Mouse (Mus musculus): ENCODE data around the gene Bglap2. TPM values are rescaled to one million over a fixed set of nuclear protein-coding genes. Genes with fewer than 3 reads are reported as not detected.
"Not testable (repeated sequence)": the region's sequence is repeated elsewhere in the genome, so short reads cannot be mapped to it uniquely, and the experiment has no call there.

Bglap2 gene
- polyA plus RNA-seq (2014; fragmentation: Nextera tagmentation; extraction: Ambion mirVana) = 6.5 and 27.0 TPM in 2 replicates

DNA sequence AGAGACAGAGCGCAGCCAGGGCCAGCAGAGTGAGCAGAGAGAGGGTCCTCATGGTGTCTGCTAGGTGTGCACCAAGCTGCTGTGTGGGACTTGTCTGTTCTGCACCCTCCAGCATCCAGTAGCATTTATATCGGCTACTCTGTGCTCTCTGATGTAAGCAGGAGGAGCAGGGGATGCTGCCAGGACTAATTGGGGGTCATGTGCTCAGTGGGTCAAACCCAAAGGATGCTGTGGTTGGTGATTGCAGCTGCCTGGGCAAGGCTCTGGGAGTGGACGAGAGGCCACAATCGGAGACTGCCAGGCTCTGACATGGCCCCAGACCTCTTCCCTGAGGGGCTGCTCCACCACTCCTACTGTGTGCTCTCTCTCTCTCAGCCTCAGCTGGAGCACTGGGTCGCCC lies at the start of gene Bglap2:
Gene Bglap2, minus strand, starts transcription at position 101 of the 400 bp plus-strand sequence.
- not testable (repeated sequence) for H3K4me2 ChIP-seq (ENCODE audit: low read depth, low read length); H3K27me3 ChIP-seq (replicated peaks; ENCODE audit: control insufficient read depth, insufficient read depth, low read length); ATAC-seq (ENCODE audit: low read depth); H3K9me3 ChIP-seq (ENCODE audit: control insufficient read depth, low read length); H3K36me3 ChIP-seq (ENCODE audit: control insufficient read depth, insufficient read depth, low read length); H3K4me1 ChIP-seq (ENCODE audit: control insufficient read depth, insufficient read depth, low read length); H3K27ac ChIP-seq (replicated peaks; ENCODE audit: low read depth, low read length); H3K9ac ChIP-seq (ENCODE audit: low read depth, low read length); H3K4me3 ChIP-seq (ENCODE audit: low read depth, low read length); DNase-seq (ENCODE audit: low spot score)
- 70% methylated on average over 4 of the region's 5 CpGs for WGBS

DNA sequence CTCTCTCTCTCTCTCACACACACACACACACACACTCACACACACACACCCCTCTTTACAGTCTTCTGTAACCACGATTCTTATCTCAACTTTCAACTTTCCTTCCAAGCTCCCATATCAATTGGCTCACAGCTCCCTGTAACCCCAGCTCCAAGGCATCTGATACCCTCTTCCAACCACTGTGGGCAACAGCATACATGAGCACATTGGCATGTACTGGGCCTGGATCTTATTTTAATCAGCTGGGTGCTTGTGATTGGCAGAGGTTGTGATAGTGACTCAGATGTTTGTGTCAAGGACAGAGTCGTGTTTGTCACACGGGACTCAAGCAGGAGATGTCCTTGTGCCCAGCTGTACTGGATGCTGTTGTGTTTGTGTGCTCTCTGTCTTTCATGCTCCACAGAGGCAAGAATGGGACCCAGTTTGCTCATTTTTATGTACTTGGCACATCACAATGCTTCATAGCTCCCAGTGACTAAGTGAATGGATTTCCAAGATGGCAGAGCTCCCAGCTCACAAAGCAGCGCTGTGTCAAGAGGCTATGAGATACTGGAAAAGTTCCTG lies 48.9 kb upstream of the Bglap2 start:
- Histone ChIP-seq H3K4me1 (ENCODE audit: control insufficient read depth, insufficient read depth, low read length) (peaks cover 10% of the 10 kb centered on the region), H3K27me3 (replicated peaks; ENCODE audit: control insufficient read depth, insufficient read depth, low read length) (no peaks in the 10 kb centered on the region), H3K4me2 (ENCODE audit: low read depth, low read length) (no peak overlapping the region), H3K27ac (replicated peaks; ENCODE audit: low read depth, low read length) (no peak overlapping the region), H3K9me3 (ENCODE audit: control insufficient read depth, low read length) (no peaks in the 10 kb centered on the region), H3K9ac (ENCODE audit: low read depth, low read length) (no peak overlapping the region), H3K36me3 (ENCODE audit: control insufficient read depth, insufficient read depth, low read length) (no peaks in the 10 kb centered on the region), H3K4me3 (ENCODE audit: low read depth, low read length) (no peak overlapping the region)
- no peak for DNase-seq (ENCODE audit: low spot score)
- 80% methylated on average over 4 of the region's 4 CpGs for WGBS
- ATAC-seq (ENCODE audit: low read depth) = no peak

DNA sequence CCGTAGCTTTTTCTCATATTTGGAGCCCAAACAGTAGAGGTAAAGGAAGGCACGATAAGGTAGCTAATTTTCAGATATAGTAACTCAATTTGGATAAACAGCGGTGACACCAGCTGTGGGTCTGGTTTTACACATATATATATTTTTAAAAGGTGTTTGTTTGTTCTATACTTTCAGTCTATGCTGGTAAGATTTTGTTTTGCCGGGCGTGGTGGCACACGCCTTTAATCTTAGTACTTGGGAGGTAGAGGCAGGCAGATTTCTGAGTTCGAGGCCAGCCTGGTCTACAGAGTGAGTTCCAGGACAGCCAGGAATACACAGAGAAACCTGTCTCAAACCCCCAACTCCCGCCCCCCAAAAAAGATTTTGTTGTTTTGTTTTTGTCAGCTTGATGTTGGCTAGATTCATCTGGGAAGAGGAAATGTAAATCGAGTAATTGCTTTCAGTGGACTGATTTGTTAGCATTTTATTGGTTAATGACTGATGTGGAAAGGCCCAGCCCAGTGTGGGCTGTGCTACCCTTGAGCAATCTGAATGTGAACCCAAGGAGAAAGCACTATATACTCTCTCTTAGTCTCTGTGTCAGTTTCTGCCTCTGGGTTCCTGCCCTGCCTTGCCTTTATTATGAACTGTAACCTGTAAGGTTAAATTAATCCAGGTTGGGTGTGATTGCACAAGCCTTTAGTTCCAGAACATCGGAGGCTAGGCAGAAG lies 47.4 kb upstream of the Bglap2 start:
- Histone ChIP-seq H3K9me3 (ENCODE audit: control insufficient read depth, low read length) (no peaks in the 10 kb centered on the region), H3K9ac (ENCODE audit: low read depth, low read length) (no peak overlapping the region), H3K4me3 (ENCODE audit: low read depth, low read length) (0 out of 2 replicates have a peak overlapping the region, but pooled peaks have one; percentile 87), H3K4me1 (ENCODE audit: control insufficient read depth, insufficient read depth, low read length) (peaks cover 10% of the 10 kb centered on the region), H3K27me3 (replicated peaks; ENCODE audit: control insufficient read depth, insufficient read depth, low read length) (no peaks in the 10 kb centered on the region), H3K36me3 (ENCODE audit: control insufficient read depth, insufficient read depth, low read length) (peaks cover 5% of the 10 kb centered on the region; the same call in 1 of the 2 replicates), H3K27ac (replicated peaks; ENCODE audit: low read depth, low read length) (no peak overlapping the region), H3K4me2 (ENCODE audit: low read depth, low read length) (peak overlapping the region; percentile 98)
- DNase-seq (ENCODE audit: low spot score) (no peak), ATAC-seq (ENCODE audit: low read depth) (no peak)
- 79% methylated on average over 10 of the region's 10 CpGs for WGBS

DNA sequence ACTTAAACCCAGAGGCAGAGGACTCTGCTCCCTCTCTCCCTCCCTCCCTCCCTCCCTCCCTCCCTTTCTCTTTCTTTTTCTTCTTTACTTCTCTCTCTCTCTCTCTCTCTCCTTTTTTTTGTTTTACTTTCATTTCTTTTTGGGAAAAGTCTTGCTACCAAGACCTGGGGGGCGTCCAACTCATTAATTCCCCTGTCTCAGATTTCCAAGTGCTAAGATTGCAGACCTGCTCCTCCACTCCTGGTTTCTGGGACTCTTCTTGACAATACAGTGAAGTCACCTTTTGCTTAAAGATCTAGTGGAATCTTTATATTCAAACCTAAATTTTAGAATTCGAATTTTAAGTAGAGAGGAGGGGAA lies 46.8 kb upstream of the Bglap2 start:
- Histone ChIP-seq H3K4me3 (ENCODE audit: low read depth, low read length) (peak overlapping the region; percentile 87), H3K27ac (replicated peaks; ENCODE audit: low read depth, low read length) (no peak overlapping the region; the same call in 1 of the 2 replicates), H3K9me3 (ENCODE audit: control insufficient read depth, low read length) (no peaks in the 10 kb centered on the region), H3K4me1 (ENCODE audit: control insufficient read depth, insufficient read depth, low read length) (peaks cover 10% of the 10 kb centered on the region), H3K27me3 (replicated peaks; ENCODE audit: control insufficient read depth, insufficient read depth, low read length) (no peaks in the 10 kb centered on the region), H3K36me3 (ENCODE audit: control insufficient read depth, insufficient read depth, low read length) (peaks cover 10% of the 10 kb centered on the region), H3K4me2 (ENCODE audit: low read depth, low read length) (peak overlapping the region; percentile 98), H3K9ac (ENCODE audit: low read depth, low read length) (peak overlapping the region; percentile 56)
- 4% methylated on average over 2 of the region's 2 CpGs for WGBS
- DNase-seq (ENCODE audit: low spot score) (no peak), ATAC-seq (ENCODE audit: low read depth) (no peak)

DNA sequence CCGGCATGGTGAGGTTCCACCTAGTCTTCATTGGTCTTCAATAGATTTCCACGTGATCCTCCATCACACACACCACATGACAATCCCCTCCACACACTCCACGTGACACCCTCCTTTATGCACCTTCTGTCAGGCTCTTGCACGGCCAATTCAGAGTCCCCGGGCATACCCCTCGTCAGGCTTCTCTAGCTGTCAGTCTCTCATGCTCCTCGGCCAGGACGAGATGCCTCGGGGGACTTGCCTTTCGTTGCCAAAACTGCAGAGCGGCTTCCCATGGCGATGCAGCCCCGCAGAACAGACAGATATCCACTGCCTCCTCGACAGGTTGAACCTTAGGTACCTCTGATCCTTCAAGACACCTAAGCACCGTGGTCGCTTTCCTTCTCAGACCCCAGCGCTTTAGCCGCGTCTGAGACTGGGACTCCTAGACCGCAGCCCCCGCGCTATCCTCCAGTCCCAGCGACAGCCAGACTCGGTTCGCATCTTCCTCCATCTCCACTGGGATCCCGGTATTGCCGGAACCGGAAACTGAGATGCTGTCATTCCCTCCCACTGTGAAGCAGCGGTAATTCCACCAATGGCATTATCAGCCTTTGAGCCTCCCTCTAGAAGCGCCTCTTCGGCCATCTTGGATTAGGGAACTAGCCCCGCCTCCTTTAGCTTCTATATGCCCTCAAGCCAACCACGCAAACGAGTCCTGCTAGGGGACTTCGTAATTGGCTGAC lies 46.3 kb upstream of the Bglap2 start, which contains the start of gene Slc25a44:
Gene Slc25a44, minus strand, starts transcription at position 535 of the 725 bp plus-strand sequence.
- ATAC-seq (ENCODE audit: low read depth) = peak; percentile 99
- WGBS = 1% methylated on average over 35 of the region's 35 CpGs
- Histone ChIP-seq H3K27me3 (replicated peaks; ENCODE audit: control insufficient read depth, insufficient read depth, low read length) (no peaks in the 10 kb centered on the region), H3K9me3 (ENCODE audit: control insufficient read depth, low read length) (no peaks in the 10 kb centered on the region), H3K27ac (replicated peaks; ENCODE audit: low read depth, low read length) (no peak within 1 kb of the TSS; the same call in 1 of the 2 replicates), H3K36me3 (ENCODE audit: control insufficient read depth, insufficient read depth, low read length) (peaks cover 16% of the 10 kb centered on the region), H3K4me3 (ENCODE audit: low read depth, low read length) (peak within 1 kb of the TSS; percentile 87), H3K4me1 (ENCODE audit: control insufficient read depth, insufficient read depth, low read length) (peaks cover 10% of the 10 kb centered on the region), H3K9ac (ENCODE audit: low read depth, low read length) (peak within 1 kb of the TSS; percentile 74), H3K4me2 (ENCODE audit: low read depth, low read length) (peak within 1 kb of the TSS; percentile 98)
- DNase-seq (ENCODE audit: low spot score) = peak; percentile 99

DNA sequence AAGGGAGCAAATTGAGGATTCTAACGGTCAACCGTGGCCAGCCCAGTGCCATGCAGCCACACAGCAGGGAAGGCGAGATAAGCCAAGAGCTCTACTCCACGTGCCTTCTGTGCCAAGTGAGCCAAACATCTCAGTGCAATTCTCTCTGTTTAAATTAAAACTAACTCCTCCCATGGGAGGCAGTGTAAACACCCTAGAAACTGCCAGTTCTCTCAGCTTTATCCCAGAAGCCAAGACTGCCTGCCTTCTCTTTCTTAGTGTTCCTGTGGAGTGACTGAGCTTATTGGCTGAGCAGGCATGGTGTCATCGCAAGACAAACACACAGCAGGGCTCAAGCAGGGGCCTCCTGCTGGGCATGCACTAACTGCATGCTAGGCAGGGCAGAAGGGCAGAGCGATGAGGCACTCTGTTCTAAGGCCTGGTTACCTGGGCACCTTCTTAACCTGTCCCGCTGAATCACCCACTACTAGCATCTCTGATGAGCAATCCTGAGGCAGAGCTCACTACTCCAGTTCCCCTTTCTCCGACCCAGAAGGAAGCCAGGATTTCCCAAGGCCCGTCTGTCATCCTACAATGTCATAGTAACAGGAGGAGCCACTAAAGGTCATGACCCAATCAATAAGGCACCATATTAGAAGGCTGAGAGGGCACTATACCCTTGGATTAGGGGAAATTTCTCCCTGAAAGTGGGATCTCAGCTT lies 43.7 kb upstream of the Bglap2 start:
- Histone ChIP-seq H3K4me2 (ENCODE audit: low read depth, low read length) (no peak overlapping the region), H3K9ac (ENCODE audit: low read depth, low read length) (0 out of 2 replicates have a peak overlapping the region, but pooled peaks have one; percentile 31), H3K4me1 (ENCODE audit: control insufficient read depth, insufficient read depth, low read length) (peaks cover 10% of the 10 kb centered on the region), H3K27me3 (replicated peaks; ENCODE audit: control insufficient read depth, insufficient read depth, low read length) (no peaks in the 10 kb centered on the region), H3K9me3 (ENCODE audit: control insufficient read depth, low read length) (no peaks in the 10 kb centered on the region), H3K27ac (replicated peaks; ENCODE audit: low read depth, low read length) (no peak overlapping the region), H3K4me3 (ENCODE audit: low read depth, low read length) (no peak overlapping the region), H3K36me3 (ENCODE audit: control insufficient read depth, insufficient read depth, low read length) (peaks cover 41% of the 10 kb centered on the region)
- ATAC-seq (ENCODE audit: low read depth) (no peak), DNase-seq (ENCODE audit: low spot score) (no peak)
- 44% methylated on average over 9 of the region's 9 CpGs for WGBS

DNA sequence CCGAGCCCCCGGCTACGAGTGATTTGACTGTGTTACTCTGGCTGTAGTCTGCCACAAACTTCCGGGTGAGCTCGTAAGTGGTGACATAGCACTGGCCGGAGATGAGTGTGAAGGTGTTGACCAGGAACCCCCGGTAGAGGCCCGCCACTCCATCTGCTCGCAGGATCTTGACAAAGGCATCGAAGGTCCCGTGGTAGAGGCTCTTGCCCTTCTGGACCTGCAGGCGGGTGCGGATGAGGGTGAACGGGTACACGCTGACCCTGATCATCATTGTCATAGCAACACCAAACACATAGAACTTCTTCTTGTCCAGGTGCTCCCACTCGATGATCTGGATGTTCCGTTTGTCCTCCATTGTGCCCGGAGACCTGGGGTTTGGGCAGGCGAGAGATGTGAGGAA lies 42.3 kb upstream of the Bglap2 start:
- no peaks in the 10 kb centered on the region for H3K9me3 ChIP-seq (ENCODE audit: control insufficient read depth, low read length)
- no peaks in the 10 kb centered on the region for H3K27me3 ChIP-seq (replicated peaks; ENCODE audit: control insufficient read depth, insufficient read depth, low read length)
- 97% methylated on average over 19 of the region's 19 CpGs for WGBS
- peaks cover 55% of the 10 kb centered on the region for H3K36me3 ChIP-seq (ENCODE audit: control insufficient read depth, insufficient read depth, low read length)
- H3K9ac ChIP-seq (ENCODE audit: low read depth, low read length) = no peak overlapping the region
- ATAC-seq (ENCODE audit: low read depth) = no peak
- no peak overlapping the region for H3K27ac ChIP-seq (replicated peaks; ENCODE audit: low read depth, low read length)
- no peak for DNase-seq (ENCODE audit: low spot score)
- peaks cover 10% of the 10 kb centered on the region for H3K4me1 ChIP-seq (ENCODE audit: control insufficient read depth, insufficient read depth, low read length)
- H3K4me2 ChIP-seq (ENCODE audit: low read depth, low read length) = no peak overlapping the region
- H3K4me3 ChIP-seq (ENCODE audit: low read depth, low read length) = no peak overlapping the region

DNA sequence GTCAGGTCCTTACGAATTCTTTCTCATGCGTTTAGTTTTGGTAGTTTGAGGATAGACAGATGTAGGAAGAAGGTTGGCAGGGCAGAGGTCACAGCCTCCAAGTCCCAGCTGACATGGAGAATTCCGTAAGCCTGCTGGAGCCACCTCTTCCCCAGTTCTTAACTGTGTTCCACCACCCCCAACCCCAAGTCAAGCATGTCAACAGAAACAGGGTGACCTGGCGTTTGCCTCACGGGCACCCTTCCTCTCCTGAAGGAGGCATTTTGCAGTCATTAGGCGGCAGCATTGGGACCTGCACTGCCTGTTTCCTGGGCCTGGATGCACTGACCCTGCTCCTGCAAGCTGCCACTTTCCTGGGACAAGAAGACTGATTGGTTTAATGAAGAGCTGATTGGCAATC lies 39.5 kb upstream of the Bglap2 start:
- H3K9ac ChIP-seq (ENCODE audit: low read depth, low read length) = no peak overlapping the region
- H3K4me2 ChIP-seq (ENCODE audit: low read depth, low read length) = no peak overlapping the region
- no peaks in the 10 kb centered on the region for H3K27me3 ChIP-seq (replicated peaks; ENCODE audit: control insufficient read depth, insufficient read depth, low read length)
- H3K4me3 ChIP-seq (ENCODE audit: low read depth, low read length) = no peak overlapping the region
- no peaks in the 10 kb centered on the region for H3K4me1 ChIP-seq (ENCODE audit: control insufficient read depth, insufficient read depth, low read length)
- H3K36me3 ChIP-seq (ENCODE audit: control insufficient read depth, insufficient read depth, low read length) = peaks cover 77% of the 10 kb centered on the region
- ATAC-seq (ENCODE audit: low read depth) (no peak), DNase-seq (ENCODE audit: low spot score) (no peak)
- H3K27ac ChIP-seq (replicated peaks; ENCODE audit: low read depth, low read length) = no peak overlapping the region
- H3K9me3 ChIP-seq (ENCODE audit: control insufficient read depth, low read length) = no peaks in the 10 kb centered on the region
- WGBS = 81% methylated on average over 6 of the region's 6 CpGs
